Mouse (Mus musculus) forebrain, embryonic 16.5 days (tissue): ENCODE measurements around the gene Dnaaf3. TPM values are rescaled to one million over a fixed set of nuclear protein-coding genes. Genes with fewer than 3 reads are reported as not detected.

Experiments
- microRNA-seq: library from miRNA; unstranded; fragments of <30 nt; microRNA quantifications from one replicate; pipeline ENCODE4, GENCODE M21; 2017
- polyA plus RNA-seq: library from polyadenylated mRNA; unstranded; fragments of >200 nt; fragmentation: Nextera tagmentation; extraction: Ambion mirVana; gene quantifications from 2 replicates; pipeline ENCODE4 v1.2.1, GENCODE M21; 2015

Dnaaf3 gene
- polyA plus RNA-seq, 1 experiment from 2014 or later: 1.4 TPM

Small RNAs within 50 kb of the gene (microRNA-seq; reads per million reads assigned to microRNA genes)
- gene Gm23577: not detected

Other genes with a start within 250 kb of the Dnaaf3 start
- gene Ncr1, start 194.7 kb downstream of the Dnaaf3 start, polyA plus RNA-seq: not detected in 2 replicates
- 0.08 TPM in 1 of 2 replicates, not detected in the other for gene Gp6, start 134.7 kb downstream of the Dnaaf3 start, polyA plus RNA-seq
- gene Rdh13, start 86.8 kb downstream of the Dnaaf3 start, polyA plus RNA-seq: 37.6 and 43.6 TPM in 2 replicates
- gene Eps8l1, start 71.8 kb downstream of the Dnaaf3 start, polyA plus RNA-seq: 10.1 and 10.9 TPM in 2 replicates
- 40.6 and 50.0 TPM in 2 replicates for gene Ppp1r12c, start 30.8 kb downstream of the Dnaaf3 start, polyA plus RNA-seq
- gene Tnnt1, start 16.1 kb downstream of the Dnaaf3 start, polyA plus RNA-seq: 2.1 and 2.6 TPM in 2 replicates
- gene Tnni3, start 8.2 kb downstream of the Dnaaf3 start, polyA plus RNA-seq: 1.2 and 1.7 TPM in 2 replicates
- 176 and 222 TPM in 2 replicates for gene Syt5, start 15.1 kb upstream of the Dnaaf3 start, polyA plus RNA-seq
- 0.63 and 0.70 TPM in 2 replicates for gene Ptprh, start 71.6 kb upstream of the Dnaaf3 start, polyA plus RNA-seq
- gene Tmem86b, start 99.0 kb upstream of the Dnaaf3 start, polyA plus RNA-seq: 2.0 and 2.9 TPM in 2 replicates
- 7.6 and 7.8 TPM in 2 replicates for gene Ppp6r1, start 126.6 kb upstream of the Dnaaf3 start, polyA plus RNA-seq
- 136 and 156 TPM in 2 replicates for gene Hspbp1, start 152.6 kb upstream of the Dnaaf3 start, polyA plus RNA-seq
- gene Brsk1, start 158.2 kb upstream of the Dnaaf3 start, polyA plus RNA-seq: 5.9 and 7.9 TPM in 2 replicates
- gene Tmem150b, start 192.8 kb upstream of the Dnaaf3 start, polyA plus RNA-seq: 0.11 and 0.33 TPM in 2 replicates
- gene Kmt5c, start 207.7 kb upstream of the Dnaaf3 start, polyA plus RNA-seq: 60.0 and 66.9 TPM in 2 replicates
- 6.6 and 12.1 TPM in 2 replicates for gene Cox6b2, start 220.6 kb upstream of the Dnaaf3 start, polyA plus RNA-seq
- not detected in 2 replicates for gene Fam71e2, start 238.8 kb upstream of the Dnaaf3 start, polyA plus RNA-seq